Mouse (Mus musculus): ENCODE results near the gene Akap7. TPM values are rescaled to one million over a fixed set of nuclear protein-coding genes. Genes with fewer than 3 reads are reported as not detected.

The Akap7 gene
- polyA plus RNA-seq, 1 experiment: 9.0 TPM

DNA sequence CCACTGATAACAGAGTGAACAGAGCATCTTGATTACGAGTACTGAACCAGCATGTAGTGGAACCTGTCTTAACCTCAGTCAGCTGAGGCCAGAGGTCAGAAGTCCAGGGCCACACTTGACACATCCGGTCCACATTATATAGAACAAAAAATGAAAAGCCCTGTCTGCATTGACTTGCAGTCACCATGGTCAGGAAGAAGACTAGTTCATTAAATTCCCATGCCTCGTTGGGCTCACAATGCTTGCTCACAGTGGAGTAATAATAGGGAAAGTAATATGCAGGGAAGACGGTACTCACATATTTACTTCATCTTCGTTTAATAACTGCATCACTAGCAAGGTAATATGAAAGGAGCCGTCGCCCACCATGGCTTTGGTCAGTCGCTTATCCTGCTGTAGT lies 36.5 kb downstream of the Akap7 start:
- no peaks in the 10 kb centered on the region for H3K36me3 ChIP-seq (ENCODE audit: control insufficient read depth, insufficient read depth)

DNA sequence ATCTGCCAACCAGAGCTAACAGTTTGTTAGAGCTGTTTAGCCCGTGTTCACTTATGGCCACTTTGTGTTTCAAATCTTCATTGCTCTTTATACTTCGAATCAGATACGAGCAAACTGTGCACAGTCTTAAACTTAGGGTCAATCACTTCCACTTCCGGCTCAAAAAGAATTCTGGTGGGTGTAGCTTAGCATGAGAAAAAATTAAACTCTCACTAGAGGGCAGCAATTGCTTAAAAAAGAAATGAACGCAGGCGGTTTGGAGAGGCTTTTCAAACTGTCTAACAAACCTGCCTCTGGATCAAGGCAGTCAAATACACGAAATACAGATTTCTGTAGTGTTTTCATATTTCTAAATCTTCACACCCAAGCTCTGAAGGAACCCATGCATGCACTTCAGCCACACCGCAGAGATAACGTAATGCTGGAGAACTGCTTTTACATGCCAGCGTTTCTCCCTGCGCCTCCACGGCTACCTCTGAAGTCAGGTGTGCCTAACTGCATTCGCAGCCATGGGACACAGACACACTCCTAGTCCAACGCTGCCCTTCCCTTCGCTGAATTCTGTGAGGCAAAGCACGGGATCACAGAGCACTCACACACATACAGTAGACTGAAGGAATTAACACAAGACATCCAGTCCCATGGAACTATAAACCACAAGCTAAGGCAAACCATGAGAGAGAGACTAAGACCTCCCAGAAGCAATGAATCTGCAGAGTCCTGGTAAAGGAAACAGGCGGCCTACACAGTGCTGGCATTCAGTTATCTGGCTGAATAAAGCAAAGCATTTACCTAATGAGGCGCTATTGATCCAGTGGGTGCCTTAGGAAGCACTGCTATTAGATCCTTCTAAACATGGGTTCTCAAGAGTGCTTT lies 39.0 kb downstream of the Akap7 start:
- Histone ChIP-seq H3K27me3 (ENCODE audit: control insufficient read depth, insufficient read depth, insufficient read length) (no peaks in the 10 kb centered on the region), H3K4me2 (ENCODE audit: low read depth) (peak overlapping the region; percentile 25), H3K4me3 (no peak overlapping the region), H3ac (ENCODE audit: control insufficient read depth, insufficient read length) (no peak overlapping the region), H3K36me3 (ENCODE audit: control insufficient read depth, insufficient read depth) (no peaks in the 10 kb centered on the region), H3K79me2 (ENCODE audit: control insufficient read depth, insufficient read depth) (no peaks in the 10 kb centered on the region)
- no peak for TF ChIP-seq MYOD1 (IDR thresholded peaks at IDR 0.05; ENCODE audit: control insufficient read depth in 1 of 3, insufficient read length in 2 of 3, low read depth in 2 of 3)
- no peak for TF ChIP-seq MYOG (IDR thresholded peaks at IDR 0.05; ENCODE audit: control insufficient read depth in 1 of 3, insufficient read depth in 1 of 3, insufficient read length in 2 of 3, low read depth in 2 of 3)
- TF ChIP-seq TCF3 (IDR thresholded peaks at IDR 0.05; ENCODE audit: insufficient read length, low read depth): no peak
- TF ChIP-seq USF1 (IDR thresholded peaks at IDR 0.05; ENCODE audit: low read depth): no peak
- TF ChIP-seq TCF12 (IDR thresholded peaks at IDR 0.05; ENCODE audit: insufficient read depth, poor library complexity, severe bottlenecking): no peak
- no peak for TF ChIP-seq POLR2AphosphoS2 (IDR thresholded peaks at IDR 0.05; ENCODE audit: insufficient read length, low read depth)
- TF ChIP-seq MAX (IDR thresholded peaks at IDR 0.05; ENCODE audit: low read depth): no peak
- TF ChIP-seq CEBPB (IDR thresholded peaks at IDR 0.05; ENCODE audit: insufficient read depth, poor library complexity, severe bottlenecking): no peak
- TF ChIP-seq SRF (IDR thresholded peaks at IDR 0.05; ENCODE audit: control insufficient read depth, insufficient read length, low read depth): no peak
- TF ChIP-seq REST (IDR thresholded peaks at IDR 0.05; ENCODE audit: insufficient read depth, insufficient read length): no peak

More for the DNA sequence above, 36.5 kb downstream of the Akap7 start:
- Histone ChIP-seq H3K4me3 (no peak overlapping the region), H3K27me3 (ENCODE audit: control insufficient read depth, insufficient read depth, insufficient read length) (no peaks in the 10 kb centered on the region), H3K79me2 (ENCODE audit: control insufficient read depth, insufficient read depth) (no peaks in the 10 kb centered on the region), H3ac (ENCODE audit: control insufficient read depth, insufficient read length) (no peak overlapping the region), H3K4me2 (ENCODE audit: low read depth) (peak overlapping the region; percentile 80)
- TF ChIP-seq USF1 (IDR thresholded peaks at IDR 0.05; ENCODE audit: low read depth): no peak
- TF ChIP-seq REST (IDR thresholded peaks at IDR 0.05; ENCODE audit: insufficient read depth, insufficient read length): no peak
- TF ChIP-seq CEBPB (IDR thresholded peaks at IDR 0.05; ENCODE audit: insufficient read depth, poor library complexity, severe bottlenecking): no peak
- TF ChIP-seq MYOG (IDR thresholded peaks at IDR 0.05; ENCODE audit: control insufficient read depth in 1 of 3, insufficient read depth in 1 of 3, insufficient read length in 2 of 3, low read depth in 2 of 3): no peak
- TF ChIP-seq MAX (IDR thresholded peaks at IDR 0.05; ENCODE audit: low read depth): no peak
- no peak for TF ChIP-seq TCF3 (IDR thresholded peaks at IDR 0.05; ENCODE audit: insufficient read length, low read depth)
- no peak for TF ChIP-seq MYOD1 (IDR thresholded peaks at IDR 0.05; ENCODE audit: control insufficient read depth in 1 of 3, insufficient read length in 2 of 3, low read depth in 2 of 3)
- no peak for TF ChIP-seq SRF (IDR thresholded peaks at IDR 0.05; ENCODE audit: control insufficient read depth, insufficient read length, low read depth)
- TF ChIP-seq E2F4 (IDR thresholded peaks at IDR 0.05; ENCODE audit: insufficient read depth): no peak
- TF ChIP-seq POLR2A (IDR thresholded peaks at IDR 0.05; ENCODE audit: insufficient read length, low read depth): no peak
- TF ChIP-seq POLR2AphosphoS2 (IDR thresholded peaks at IDR 0.05; ENCODE audit: insufficient read length, low read depth): no peak
- TF ChIP-seq TCF12 (IDR thresholded peaks at IDR 0.05; ENCODE audit: insufficient read depth, poor library complexity, severe bottlenecking): no peak

DNA sequence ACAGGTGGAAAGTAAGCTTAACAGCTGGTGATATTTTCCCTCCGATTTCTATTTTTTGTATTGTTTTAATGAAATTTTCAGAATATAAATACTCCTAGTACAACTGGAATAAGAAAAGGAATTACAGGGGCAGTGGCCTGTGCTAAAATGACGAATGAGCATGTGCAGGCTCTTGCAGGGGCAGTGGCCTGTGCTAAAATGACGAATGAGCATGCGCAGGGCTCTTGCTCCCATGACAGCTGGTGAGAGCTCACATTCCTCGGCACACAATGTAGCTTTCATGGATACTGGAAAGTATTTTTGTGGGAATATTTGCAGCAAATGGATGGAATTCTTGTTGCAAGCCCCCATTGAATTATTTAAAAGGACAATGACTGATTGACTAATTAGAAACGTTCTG lies 46.5 kb downstream of the Akap7 start:
- no peaks in the 10 kb centered on the region for H3K79me2 ChIP-seq (ENCODE audit: control insufficient read depth, insufficient read depth)
- H3K27me3 ChIP-seq (ENCODE audit: control insufficient read depth, insufficient read depth, insufficient read length): no peaks in the 10 kb centered on the region
- no peak for TF ChIP-seq E2F4 (IDR thresholded peaks at IDR 0.05; ENCODE audit: insufficient read depth)
- no peak for TF ChIP-seq REST (IDR thresholded peaks at IDR 0.05; ENCODE audit: insufficient read depth, insufficient read length)
- no peak for TF ChIP-seq POLR2AphosphoS2 (IDR thresholded peaks at IDR 0.05; ENCODE audit: insufficient read length, low read depth)
- TF ChIP-seq TCF12 (IDR thresholded peaks at IDR 0.05; ENCODE audit: insufficient read depth, poor library complexity, severe bottlenecking): peak; percentile 8
- no peak for TF ChIP-seq MAX (IDR thresholded peaks at IDR 0.05; ENCODE audit: low read depth)
- TF ChIP-seq CEBPB (IDR thresholded peaks at IDR 0.05; ENCODE audit: insufficient read depth, poor library complexity, severe bottlenecking): no peak
- peak in 2 of 3 experiments; percentile 27 to 73 for TF ChIP-seq MYOD1 (IDR thresholded peaks at IDR 0.05; ENCODE audit: control insufficient read depth in 1 of 3, insufficient read length in 2 of 3, low read depth in 2 of 3)
- peak in 2 of 3 experiments; percentile 56 to 74 for TF ChIP-seq MYOG (IDR thresholded peaks at IDR 0.05; ENCODE audit: control insufficient read depth in 1 of 3, insufficient read depth in 1 of 3, insufficient read length in 2 of 3, low read depth in 2 of 3)
- no peak overlapping the region for H3K4me3 ChIP-seq
- no peak overlapping the region for H3ac ChIP-seq (ENCODE audit: control insufficient read depth, insufficient read length)
- no peak overlapping the region for H3K4me2 ChIP-seq (ENCODE audit: low read depth)
- no peaks in the 10 kb centered on the region for H3K36me3 ChIP-seq (ENCODE audit: control insufficient read depth, insufficient read depth)

DNA sequence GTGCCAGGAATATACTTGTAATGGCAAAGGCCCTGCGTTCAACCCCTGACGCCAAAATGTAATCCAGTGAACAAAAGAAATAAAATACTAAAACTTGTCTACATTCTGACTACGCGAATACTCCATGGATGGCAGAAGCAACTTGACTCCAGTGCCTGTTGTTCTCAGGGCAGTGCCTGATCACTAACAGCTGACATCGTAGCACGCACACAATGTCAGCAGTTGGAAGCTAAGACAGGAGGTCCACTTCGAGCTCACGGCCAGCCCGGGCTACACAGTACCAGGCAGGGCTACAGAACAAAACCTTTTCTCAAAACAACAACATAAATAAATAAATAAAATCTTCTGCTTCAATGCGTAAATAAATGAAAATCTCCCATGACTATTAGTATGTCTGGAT lies 46.9 kb downstream of the Akap7 start:
- Histone ChIP-seq H3K79me2 (ENCODE audit: control insufficient read depth, insufficient read depth) (no peaks in the 10 kb centered on the region), H3K27me3 (ENCODE audit: control insufficient read depth, insufficient read depth, insufficient read length) (no peaks in the 10 kb centered on the region), H3ac (ENCODE audit: control insufficient read depth, insufficient read length) (no peak overlapping the region), H3K4me3 (no peak overlapping the region), H3K4me2 (ENCODE audit: low read depth) (no peak overlapping the region), H3K36me3 (ENCODE audit: control insufficient read depth, insufficient read depth) (no peaks in the 10 kb centered on the region)
- TF ChIP-seq TCF12 (IDR thresholded peaks at IDR 0.05; ENCODE audit: insufficient read depth, poor library complexity, severe bottlenecking) (no peak), POLR2AphosphoS2 (IDR thresholded peaks at IDR 0.05; ENCODE audit: insufficient read length, low read depth) (no peak), CEBPB (IDR thresholded peaks at IDR 0.05; ENCODE audit: insufficient read depth, poor library complexity, severe bottlenecking) (no peak), POLR2A (IDR thresholded peaks at IDR 0.05; ENCODE audit: insufficient read length, low read depth) (no peak), USF1 (IDR thresholded peaks at IDR 0.05; ENCODE audit: low read depth) (no peak), TCF3 (IDR thresholded peaks at IDR 0.05; ENCODE audit: insufficient read length, low read depth) (no peak), REST (IDR thresholded peaks at IDR 0.05; ENCODE audit: insufficient read depth, insufficient read length) (no peak), SRF (IDR thresholded peaks at IDR 0.05; ENCODE audit: control insufficient read depth, insufficient read length, low read depth) (no peak), MYOD1 (IDR thresholded peaks at IDR 0.05; ENCODE audit: control insufficient read depth in 1 of 3, insufficient read length in 2 of 3, low read depth in 2 of 3) (peak in 2 of 3 experiments; percentile 46 to 71), E2F4 (IDR thresholded peaks at IDR 0.05; ENCODE audit: insufficient read depth) (no peak), MAX (IDR thresholded peaks at IDR 0.05; ENCODE audit: low read depth) (no peak), MYOG (IDR thresholded peaks at IDR 0.05; ENCODE audit: control insufficient read depth in 1 of 3, insufficient read depth in 1 of 3, insufficient read length in 2 of 3, low read depth in 2 of 3) (peak in 2 of 3 experiments; percentile 77 to 83)
